Mouse (Mus musculus): ENCODE results near the gene Ndufa11. TPM values are rescaled to one million over a fixed set of nuclear protein-coding genes. Genes with fewer than 3 reads are reported as not detected.

Ndufa11 gene
- polyA plus RNA-seq, 1 experiment from 2014 or later, result 425 TPM

DNA sequence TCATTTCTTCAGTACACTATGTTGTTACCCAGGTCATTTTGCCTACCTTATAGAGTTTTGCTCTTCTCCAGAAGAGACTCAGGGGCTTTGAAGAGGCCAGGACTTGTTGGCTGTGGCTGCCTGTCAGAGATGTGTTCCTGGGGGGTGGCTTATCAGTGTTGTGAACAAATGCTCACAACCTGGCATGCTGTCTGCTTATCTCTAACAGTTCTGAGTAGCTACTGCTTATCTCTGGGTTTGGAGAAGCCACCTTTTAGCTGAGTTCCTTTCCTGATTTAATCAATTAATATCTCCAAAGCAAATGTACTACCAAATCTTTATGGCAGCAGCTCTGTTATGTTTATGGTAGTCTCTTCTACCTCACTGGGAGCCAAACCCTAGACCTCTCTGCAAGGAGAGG, 29.5 kb upstream of the Ndufa11 start:
- ATAC-seq (ENCODE audit: insufficient number of reproducible peaks, low FRiP score, low TSS enrichment, low read depth), result no peak

DNA sequence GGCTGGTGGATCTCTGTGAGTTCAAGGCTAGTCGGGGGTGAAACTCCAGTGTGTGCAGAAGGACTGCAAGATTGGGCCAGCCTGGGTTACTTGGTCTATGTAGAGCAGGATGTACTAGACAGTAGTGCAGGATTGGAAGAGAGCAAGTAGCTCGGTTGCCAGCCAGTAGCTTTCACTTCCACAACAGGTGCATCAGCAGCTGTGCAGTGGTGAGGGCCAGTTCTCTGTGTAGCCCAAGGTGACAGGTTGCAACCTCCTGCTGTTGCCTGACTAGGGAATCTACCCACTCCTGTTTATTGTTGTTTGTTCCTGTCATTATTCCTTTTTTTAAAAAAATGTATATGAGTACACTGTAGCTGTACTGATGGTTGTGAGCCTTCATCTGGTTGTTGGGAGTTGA, 28.9 kb upstream of the Ndufa11 start:
- Histone ChIP-seq H3K27me3 (no peaks in the 10 kb centered on the region), H3K27ac (replicated peaks) (no peak overlapping the region), H3K4me3 (replicated peaks) (no peak overlapping the region), H3K9ac (no peak overlapping the region), H3K4me2 (replicated peaks) (no peak overlapping the region), H3K36me3 (peaks cover 84% of the 10 kb centered on the region), H3K9me3 (replicated peaks) (no peaks in the 10 kb centered on the region), H3K4me1 (peaks cover 22% of the 10 kb centered on the region)
- WGBS, result 87% methylated on average over 2 of the region's 2 CpGs
- ATAC-seq (ENCODE audit: insufficient number of reproducible peaks, low FRiP score, low TSS enrichment, low read depth), result no peak

More for the DNA sequence above, 29.5 kb upstream of the Ndufa11 start:
- no peaks in the 10 kb centered on the region for H3K27me3 ChIP-seq
- H3K9ac ChIP-seq, result no peak overlapping the region
- H3K27ac ChIP-seq (replicated peaks), result no peak overlapping the region
- H3K36me3 ChIP-seq, result peaks cover 80% of the 10 kb centered on the region
- no peak overlapping the region for H3K4me2 ChIP-seq (replicated peaks)
- H3K4me1 ChIP-seq, result peaks cover 15% of the 10 kb centered on the region
- H3K4me3 ChIP-seq (replicated peaks), result no peak overlapping the region
- no peaks in the 10 kb centered on the region for H3K9me3 ChIP-seq (replicated peaks)

DNA sequence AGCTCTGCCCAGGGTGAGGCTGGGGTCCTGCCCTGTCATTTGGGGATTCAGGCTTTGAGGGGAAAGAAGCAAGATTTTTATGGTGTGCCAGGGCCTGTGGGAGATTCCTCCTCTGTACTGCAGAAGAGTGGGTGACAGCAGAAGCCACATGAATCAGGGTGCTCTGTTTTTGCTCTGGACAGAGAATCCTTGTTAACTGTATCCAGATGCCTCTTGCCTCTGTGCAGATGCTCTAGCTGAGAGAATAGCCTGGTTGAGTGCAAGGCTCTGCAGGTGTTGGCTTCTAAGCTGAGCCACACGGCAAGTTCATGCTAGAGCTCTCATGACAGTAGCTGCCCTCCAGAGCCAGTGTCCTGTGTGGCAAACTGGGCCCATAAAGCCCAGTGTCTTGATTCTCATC, 24.2 kb upstream of the Ndufa11 start:
- Histone ChIP-seq H3K4me2 (replicated peaks) (no peak overlapping the region), H3K27me3 (no peaks in the 10 kb centered on the region), H3K27ac (replicated peaks) (peak overlapping the region; percentile 63), H3K9me3 (replicated peaks) (no peaks in the 10 kb centered on the region), H3K9ac (no peak overlapping the region), H3K4me3 (replicated peaks) (no peak overlapping the region), H3K36me3 (peaks cover 88% of the 10 kb centered on the region), H3K4me1 (peaks cover 35% of the 10 kb centered on the region)
- WGBS, result 22% methylated on average over 1 of the region's 1 CpGs
- ATAC-seq (ENCODE audit: insufficient number of reproducible peaks, low FRiP score, low TSS enrichment, low read depth), result 0 out of 2 replicates have a peak, but pooled peaks have one; percentile 37

DNA sequence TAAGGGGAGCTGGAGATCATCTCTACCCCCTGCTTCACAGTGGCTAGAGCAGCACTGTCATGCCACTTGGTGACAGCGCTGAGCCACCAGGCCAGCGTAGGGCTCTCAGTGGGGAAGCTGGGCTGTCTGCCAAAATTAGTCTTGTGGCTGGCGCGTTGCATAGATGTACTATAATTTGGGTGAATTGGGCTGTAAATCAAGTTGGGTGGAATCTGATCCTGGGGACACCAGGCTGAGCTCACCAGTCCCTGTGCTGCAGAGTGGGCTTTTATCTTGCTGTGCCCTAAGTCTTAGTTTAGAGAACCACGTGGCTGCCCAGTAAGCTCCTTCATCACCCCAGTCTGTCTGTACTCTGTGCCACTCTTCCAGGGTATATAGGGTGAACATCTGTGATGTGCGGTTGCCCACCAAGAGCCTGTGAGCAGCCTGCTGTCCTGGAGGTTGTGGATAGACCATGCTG, 23.7 kb upstream of the Ndufa11 start:
- no peaks in the 10 kb centered on the region for H3K9me3 ChIP-seq (replicated peaks)
- H3K4me1 ChIP-seq, result peaks cover 35% of the 10 kb centered on the region
- H3K9ac ChIP-seq, result no peak overlapping the region
- WGBS, result 36% methylated on average over 6 of the region's 6 CpGs
- peak; percentile 78; the same call in 1 of the 2 replicates for ATAC-seq (ENCODE audit: insufficient number of reproducible peaks, low FRiP score, low TSS enrichment, low read depth)
- H3K27me3 ChIP-seq, result no peaks in the 10 kb centered on the region
- H3K4me3 ChIP-seq (replicated peaks), result no peak overlapping the region
- H3K36me3 ChIP-seq, result peaks cover 88% of the 10 kb centered on the region
- no peak overlapping the region for H3K4me2 ChIP-seq (replicated peaks)
- peak overlapping the region; percentile 63 for H3K27ac ChIP-seq (replicated peaks)

DNA sequence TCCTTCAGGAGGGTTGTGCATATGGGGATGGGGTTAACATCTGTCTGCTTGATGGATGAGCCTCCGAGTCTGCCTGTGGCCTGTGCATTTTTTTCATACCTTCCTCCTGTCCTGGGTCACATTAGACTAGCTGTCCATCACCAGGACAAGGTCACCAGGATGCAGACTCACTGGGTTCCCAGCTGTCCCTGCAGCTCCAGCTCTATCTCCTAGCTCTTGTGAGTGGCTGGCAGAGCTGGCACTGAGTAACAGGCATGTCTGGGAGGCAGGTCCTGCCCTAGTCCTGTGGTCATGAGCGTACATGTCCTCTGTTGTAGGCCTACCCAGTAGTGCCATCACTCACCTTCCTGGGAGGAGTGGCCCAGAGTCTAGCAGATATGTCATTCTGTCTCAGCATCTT, 17.1 kb upstream of the Ndufa11 start:
- H3K36me3 ChIP-seq, result peaks cover 96% of the 10 kb centered on the region
- H3K4me2 ChIP-seq (replicated peaks), result no peak overlapping the region
- H3K27ac ChIP-seq (replicated peaks), result no peak overlapping the region
- peaks cover under 1% of the 10 kb centered on the region; the same call in 1 of the 2 replicates for H3K4me1 ChIP-seq
- no peak overlapping the region for H3K9ac ChIP-seq
- no peak overlapping the region for H3K4me3 ChIP-seq (replicated peaks)
- H3K9me3 ChIP-seq (replicated peaks), result no peaks in the 10 kb centered on the region
- WGBS, result 82% methylated on average over 2 of the region's 2 CpGs
- no peak for ATAC-seq (ENCODE audit: insufficient number of reproducible peaks, low FRiP score, low TSS enrichment, low read depth)
- H3K27me3 ChIP-seq, result no peaks in the 10 kb centered on the region

DNA sequence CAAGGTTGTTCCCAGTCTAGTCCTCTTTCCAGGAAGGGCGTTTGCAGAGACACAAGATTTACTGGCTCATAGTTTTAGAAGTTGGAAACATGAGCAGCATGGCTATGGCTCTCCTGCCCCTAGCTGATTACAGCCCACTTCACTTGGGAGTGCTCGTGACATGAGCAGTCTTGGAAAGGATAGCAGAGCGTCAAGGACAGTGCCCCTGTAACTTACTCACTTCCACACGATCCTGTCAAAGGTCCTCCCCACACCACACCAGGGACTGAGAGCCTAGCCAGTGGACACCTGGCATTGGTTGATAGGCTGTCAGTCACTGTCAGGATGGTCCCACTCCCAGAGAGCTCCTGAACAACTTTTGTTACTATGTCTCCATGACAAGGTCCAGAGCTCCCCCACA, 14.5 kb upstream of the Ndufa11 start:
- Histone ChIP-seq H3K27me3 (no peaks in the 10 kb centered on the region), H3K9ac (no peak overlapping the region), H3K9me3 (replicated peaks) (no peaks in the 10 kb centered on the region), H3K4me1 (no peaks in the 10 kb centered on the region), H3K4me3 (replicated peaks) (no peak overlapping the region), H3K4me2 (replicated peaks) (no peak overlapping the region), H3K27ac (replicated peaks) (no peak overlapping the region), H3K36me3 (peaks cover 98% of the 10 kb centered on the region)
- WGBS, result 89% methylated on average over 4 of the region's 4 CpGs
- ATAC-seq (ENCODE audit: insufficient number of reproducible peaks, low FRiP score, low TSS enrichment, low read depth), result no peak

DNA sequence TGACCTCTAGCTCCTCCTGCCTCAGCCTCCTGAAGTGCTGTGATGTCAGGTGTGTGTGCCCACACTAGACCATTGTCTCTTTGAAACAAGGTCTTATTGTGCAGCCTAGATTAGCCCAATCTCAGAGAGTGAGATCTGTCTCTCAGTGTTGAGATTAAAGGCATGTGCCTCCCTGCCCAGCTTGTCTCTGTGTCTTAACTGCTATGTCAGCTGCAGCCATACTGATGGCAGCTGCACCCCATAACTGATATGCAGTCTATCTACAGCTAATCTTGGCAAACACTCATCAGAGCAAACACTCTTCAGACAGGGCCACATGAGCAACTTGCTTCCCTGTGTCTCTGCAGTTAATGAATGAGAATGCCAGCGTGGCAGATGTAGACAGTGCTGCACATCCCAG, 11.1 kb upstream of the Ndufa11 start:
- Histone ChIP-seq H3K4me3 (replicated peaks) (no peak overlapping the region), H3K27me3 (no peaks in the 10 kb centered on the region), H3K4me1 (no peaks in the 10 kb centered on the region), H3K9ac (no peak overlapping the region), H3K4me2 (replicated peaks) (no peak overlapping the region), H3K36me3 (peaks cover 98% of the 10 kb centered on the region), H3K27ac (replicated peaks) (no peak overlapping the region), H3K9me3 (replicated peaks) (no peaks in the 10 kb centered on the region)
- no peak for ATAC-seq (ENCODE audit: insufficient number of reproducible peaks, low FRiP score, low TSS enrichment, low read depth)
- 93% methylated on average over 1 of the region's 1 CpGs for WGBS

DNA sequence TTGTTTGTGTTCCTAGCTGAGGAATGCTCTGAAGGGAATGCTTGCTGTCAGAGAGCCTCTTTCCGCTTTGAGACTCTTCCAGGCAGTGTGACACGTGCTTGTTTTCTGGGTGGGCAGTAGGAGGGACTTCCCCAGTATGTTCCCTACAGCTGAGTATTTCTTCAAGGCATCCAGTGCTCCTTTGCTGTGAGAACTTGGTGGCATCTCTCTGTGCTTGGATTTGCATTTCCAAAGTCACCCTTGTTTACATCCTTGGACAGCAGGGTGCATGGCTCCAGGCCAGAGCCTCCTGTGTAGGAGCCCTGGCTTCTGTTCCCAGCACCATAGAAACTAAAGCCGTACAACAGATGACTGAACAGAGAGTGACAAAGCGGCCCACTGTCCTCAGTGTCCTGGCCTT, 8.9 kb upstream of the Ndufa11 start:
- ATAC-seq (ENCODE audit: insufficient number of reproducible peaks, low FRiP score, low TSS enrichment, low read depth), result no peak
- Histone ChIP-seq H3K4me2 (replicated peaks) (no peak overlapping the region), H3K4me3 (replicated peaks) (no peak overlapping the region), H3K36me3 (peaks cover 92% of the 10 kb centered on the region), H3K9me3 (replicated peaks) (no peaks in the 10 kb centered on the region), H3K27ac (replicated peaks) (no peak overlapping the region), H3K9ac (no peak overlapping the region), H3K27me3 (no peaks in the 10 kb centered on the region), H3K4me1 (peaks cover 4% of the 10 kb centered on the region; the same call in 1 of the 2 replicates)
- WGBS, result 80% methylated on average over 4 of the region's 4 CpGs

DNA sequence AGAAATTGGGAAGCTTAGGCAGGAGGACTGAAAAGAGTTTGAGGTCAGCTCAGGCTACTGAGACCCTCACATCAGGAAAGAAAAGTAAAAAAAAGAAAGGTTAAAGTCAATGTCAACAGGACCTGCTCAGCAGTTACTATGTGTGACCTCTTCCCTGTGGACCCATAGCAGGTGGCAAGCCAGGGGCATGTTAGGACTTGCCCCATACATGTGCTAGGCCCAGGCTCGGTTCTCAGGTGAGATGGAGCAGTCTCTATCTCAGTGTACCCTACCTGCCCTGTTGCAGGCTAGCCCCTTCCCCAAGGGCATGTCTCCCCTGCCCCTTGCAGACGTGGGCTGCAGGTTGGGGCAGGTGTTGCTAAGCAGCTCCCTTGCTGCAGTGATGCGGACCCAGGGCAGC, 7.9 kb upstream of the Ndufa11 start:
- 72% methylated on average over 3 of the region's 3 CpGs for WGBS

DNA sequence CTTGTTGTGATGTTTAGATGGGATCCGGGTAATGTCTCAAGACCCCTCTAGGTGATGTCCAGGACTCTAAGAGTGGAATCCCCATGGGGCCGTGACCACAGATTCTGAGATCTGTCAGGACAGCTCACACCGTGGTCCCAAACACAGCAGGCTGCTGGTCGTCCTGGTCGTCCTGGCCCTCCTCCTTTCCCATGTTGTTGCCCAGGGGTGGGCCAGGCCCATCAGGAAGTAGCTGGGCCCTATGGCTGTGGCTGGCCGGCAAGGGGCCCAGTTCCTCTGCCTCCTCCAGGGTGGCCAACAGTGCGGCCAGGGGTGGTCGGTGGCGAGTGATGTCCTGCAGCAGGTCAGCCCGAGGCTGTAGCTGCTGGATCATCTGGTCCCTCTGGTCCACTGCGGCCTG, 2.2 kb upstream of the Ndufa11 start:
- H3K36me3 ChIP-seq, result peaks cover 25% of the 10 kb centered on the region
- H3K9me3 ChIP-seq (replicated peaks), result no peaks in the 10 kb centered on the region
- H3K27ac ChIP-seq (replicated peaks), result no peak overlapping the region
- ATAC-seq (ENCODE audit: insufficient number of reproducible peaks, low FRiP score, low TSS enrichment, low read depth), result no peak
- H3K4me1 ChIP-seq, result peaks cover 37% of the 10 kb centered on the region
- peak overlapping the region; percentile 84 for H3K4me2 ChIP-seq (replicated peaks)
- WGBS, result 54% methylated on average over 11 of the region's 11 CpGs
- no peak overlapping the region for H3K9ac ChIP-seq
- peak overlapping the region; percentile 89; the same call in 1 of the 2 replicates for H3K4me3 ChIP-seq (replicated peaks)
- no peaks in the 10 kb centered on the region for H3K27me3 ChIP-seq

More for the DNA sequence above, 7.9 kb upstream of the Ndufa11 start:
- Histone ChIP-seq H3K36me3 (peaks cover 82% of the 10 kb centered on the region), H3K9ac (no peak overlapping the region), H3K9me3 (replicated peaks) (no peaks in the 10 kb centered on the region), H3K4me2 (replicated peaks) (no peak overlapping the region), H3K4me3 (replicated peaks) (no peak overlapping the region), H3K27ac (replicated peaks) (no peak overlapping the region), H3K27me3 (no peaks in the 10 kb centered on the region), H3K4me1 (peaks cover 4% of the 10 kb centered on the region; the same call in 1 of the 2 replicates)
- no peak for ATAC-seq (ENCODE audit: insufficient number of reproducible peaks, low FRiP score, low TSS enrichment, low read depth)

DNA sequence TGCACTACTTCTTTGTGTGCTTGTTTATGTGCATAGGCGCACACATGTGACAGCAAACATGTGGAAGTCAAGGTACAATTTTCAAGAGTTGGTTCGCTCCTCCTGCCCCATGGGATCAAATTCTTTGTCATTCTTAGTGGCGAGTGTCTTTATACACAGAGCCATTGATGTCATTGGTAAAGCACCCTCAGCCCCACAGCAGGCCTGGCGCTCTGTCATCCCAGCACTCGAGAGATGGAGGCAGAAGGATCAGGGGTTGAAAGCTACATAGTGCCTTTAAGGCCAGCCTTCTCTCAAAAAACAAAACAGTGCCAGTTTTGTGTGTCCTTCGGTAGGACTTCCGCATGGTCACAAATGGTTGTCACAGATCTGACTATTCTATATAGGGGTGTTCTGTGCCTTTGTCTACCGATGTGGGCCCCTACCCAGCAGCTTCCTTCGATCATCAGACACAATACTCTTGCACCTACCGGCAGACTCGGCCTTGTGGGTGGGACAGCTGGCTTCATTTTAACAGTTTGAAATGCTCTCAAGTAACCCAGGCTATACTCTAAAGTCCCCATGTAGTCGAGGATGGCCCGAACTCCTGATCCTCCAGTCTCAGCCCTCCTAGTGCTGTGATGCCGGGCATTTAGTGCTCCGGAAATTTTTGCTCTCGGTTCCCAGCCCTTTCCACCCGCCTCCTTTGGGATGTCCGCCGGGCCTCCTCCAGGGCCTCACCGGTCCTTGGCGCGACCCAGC, 1.5 kb upstream of the Ndufa11 start:
- Histone ChIP-seq H3K9me3 (replicated peaks) (no peaks in the 10 kb centered on the region), H3K36me3 (peaks cover 21% of the 10 kb centered on the region), H3K4me2 (replicated peaks) (peak overlapping the region; percentile 84), H3K27ac (replicated peaks) (peak overlapping the region; percentile 89), H3K4me1 (peaks cover 37% of the 10 kb centered on the region), H3K27me3 (no peaks in the 10 kb centered on the region), H3K4me3 (replicated peaks) (peak overlapping the region; percentile 89), H3K9ac (peak overlapping the region; percentile 87)
- WGBS, result 25% methylated on average over 22 of the region's 22 CpGs
- peak; percentile 26; the same call in 1 of the 2 replicates for ATAC-seq (ENCODE audit: insufficient number of reproducible peaks, low FRiP score, low TSS enrichment, low read depth)
